Mouse (Mus musculus) stomach, postnatal 0 days (tissue): Measurements from ENCODE around the gene Mmp15. TPM values are rescaled to one million over a fixed set of nuclear protein-coding genes. Genes with fewer than 3 reads are reported as not detected.

Experiments used
- ATAC-seq: fragments of 200-750 bp; cut with Nextera tagmentation; 2 replicates; pipeline ENCODE4 v1.8.0; 2017; ENCODE audit not compliant: low FRiP score, low TSS enrichment
- DNase-seq: peaks from one replicate; pipeline ENCODE4 v3.0.0-alpha.2; 2016; ENCODE audit warnings: low spot score
- H3K27ac ChIP-seq: fragments of 300-500 bp; sonication (generic); replicated peaks from 2 replicates; pipeline ENCODE4 v1.5.1; 2014; ENCODE audit warnings: mild to moderate bottlenecking, control low read depth
- H3K27me3 ChIP-seq: fragments of 300-500 bp; sonication (generic); 2 replicates; pipeline ENCODE4 v1.6.1; 2014; ENCODE audit warnings: low read length; ENCODE audit not compliant: control insufficient read depth, insufficient read depth
- H3K36me3 ChIP-seq: fragments of 300-500 bp; sonication (generic); 2 replicates; pipeline ENCODE4 v1.6.1; 2014; ENCODE audit warnings: low read length, mixed read lengths; ENCODE audit not compliant: control insufficient read depth, insufficient read depth
- H3K4me1 ChIP-seq: fragments of 300-500 bp; sonication (generic); replicated peaks from 2 replicates; pipeline ENCODE4 v1.6.1; 2014; ENCODE audit warnings: antibody characterized with exemption; ENCODE audit not compliant: control insufficient read depth, insufficient read depth
- H3K4me2 ChIP-seq: fragments of 300-500 bp; sonication (generic); replicated peaks from 2 replicates; pipeline ENCODE4 v1.6.1; 2014; ENCODE audit warnings: low read depth, mild to moderate bottlenecking, control low read depth, moderate library complexity
- H3K4me3 ChIP-seq: fragments of 300-500 bp; sonication (generic); 2 replicates; pipeline ENCODE4 v1.5.1; 2014; ENCODE audit warnings: low read depth, low read length, control low read depth
- H3K9ac ChIP-seq: fragments of 300-500 bp; sonication (generic); 2 replicates; pipeline ENCODE4 v1.6.1; 2014; ENCODE audit warnings: mild to moderate bottlenecking, low read length, control low read depth, mixed read lengths
- H3K9me3 ChIP-seq: fragments of 300-500 bp; sonication (generic); 2 replicates; pipeline ENCODE4 v1.6.1; 2016; ENCODE audit warnings: low read length; ENCODE audit not compliant: control insufficient read depth
- CTCF ChIP-seq: IDR thresholded peaks from 2 replicates; pipeline ENCODE4 v1.5.1; 2016; ENCODE audit warnings: antibody characterized with exemption, low read depth, mild to moderate bottlenecking, moderate library complexity
- EP300 ChIP-seq: optimal IDR thresholded peaks from 2 replicates; pipeline ENCODE3; 2016; ENCODE audit warnings: antibody characterized with exemption
- WGBS: fragments of 180-500 bp; shearing (Covaris S2); extraction: QIAGEN DNeasy Blood & Tissue Kit; methylation state at CpG from one replicate; pipeline ENCODE4 v1.1.7; 2014; 5-methylcytosine and 5-hydroxymethylcytosine counted together
- polyA plus RNA-seq: library from polyadenylated mRNA; unstranded; fragments of >200 nt; fragmentation: Nextera tagmentation; extraction: Ambion mirVana; gene quantifications from 2 replicates; pipeline ENCODE4 v1.2.1, GENCODE M21; 2015

Gene Mmp15
- polyA plus RNA-seq, 1 experiment from 2014 or later: 19.0 TPM

GRCm38 (mm10) chr8:95384501-95384900 lies 32.4 kb downstream of the Mmp15 start:
- TF ChIP-seq CTCF (no peak), EP300 (no peak)

GRCm38 (mm10) chr8:95386037-95386436 lies 34.0 kb downstream of the Mmp15 start:
- no peak for TF ChIP-seq CTCF
- no peak for ATAC-seq
- Histone ChIP-seq H3K4me2 (no peak overlapping the region), H3K27me3 (no peaks in the 10 kb centered on the region), H3K27ac (no peak overlapping the region), H3K9ac (no peak overlapping the region), H3K9me3 (no peaks in the 10 kb centered on the region), H3K36me3 (no peaks in the 10 kb centered on the region), H3K4me1 (no peaks in the 10 kb centered on the region), H3K4me3 (no peak overlapping the region)
- DNase-seq: no peak
- WGBS: 70% methylated on average over 5 of the region's 5 CpGs

More at GRCm38 (mm10) chr8:95384501-95384900, 32.4 kb downstream of the Mmp15 start:
- no peak overlapping the region for H3K4me2 ChIP-seq
- 74% methylated on average over 3 of the region's 3 CpGs for WGBS
- no peaks in the 10 kb centered on the region for H3K27me3 ChIP-seq
- no peaks in the 10 kb centered on the region for H3K4me1 ChIP-seq
- H3K4me3 ChIP-seq: no peak overlapping the region
- H3K9ac ChIP-seq: no peak overlapping the region
- H3K36me3 ChIP-seq: no peaks in the 10 kb centered on the region
- ATAC-seq (no peak), DNase-seq (no peak)
- H3K9me3 ChIP-seq: no peaks in the 10 kb centered on the region
- H3K27ac ChIP-seq: no peak overlapping the region

- Histone ChIP-seq H3K27me3 (no peaks in the 10 kb centered on the region), H3K4me2 (no peak overlapping the region), H3K9me3 (no peaks in the 10 kb centered on the region), H3K36me3 (no peaks in the 10 kb centered on the region), H3K9ac (no peak overlapping the region), H3K4me3 (no peak overlapping the region), H3K4me1 (no peaks in the 10 kb centered on the region), H3K27ac (no peak overlapping the region)
- no peak for ATAC-seq
- WGBS: 85% methylated on average over 10 of the region's 10 CpGs
- no peak for DNase-seq
- TF ChIP-seq CTCF: no peak
- TF ChIP-seq EP300: no peak
Observed at GRCm38 (mm10) chr8:95387221-95387620, 35.2 kb downstream of the Mmp15 start.

- TF ChIP-seq EP300: no peak
- TF ChIP-seq CTCF: no peak
- no peak for ATAC-seq
- Histone ChIP-seq H3K9me3 (no peaks in the 10 kb centered on the region), H3K36me3 (no peaks in the 10 kb centered on the region), H3K4me2 (no peak overlapping the region), H3K4me1 (no peaks in the 10 kb centered on the region), H3K4me3 (no peak overlapping the region), H3K27me3 (no peaks in the 10 kb centered on the region), H3K27ac (no peak overlapping the region), H3K9ac (no peak overlapping the region)
- no peak for DNase-seq
- 78% methylated on average over 7 of the region's 7 CpGs for WGBS
Observed at GRCm38 (mm10) chr8:95387936-95388335, 35.9 kb downstream of the Mmp15 start.

- no peaks in the 10 kb centered on the region for H3K36me3 ChIP-seq
- H3K4me2 ChIP-seq: no peak overlapping the region
- 52% methylated on average over 3 of the region's 4 CpGs for WGBS
- no peaks in the 10 kb centered on the region for H3K4me1 ChIP-seq
- H3K9ac ChIP-seq: no peak overlapping the region
- H3K9me3 ChIP-seq: no peaks in the 10 kb centered on the region
- no peak overlapping the region for H3K27ac ChIP-seq
- ATAC-seq (no peak), DNase-seq (no peak)
- H3K4me3 ChIP-seq: no peak overlapping the region
- no peaks in the 10 kb centered on the region for H3K27me3 ChIP-seq
- TF ChIP-seq CTCF: no peak
- TF ChIP-seq EP300: no peak
Observed at GRCm38 (mm10) chr8:95390312-95390711, 38.2 kb downstream of the Mmp15 start.

- Histone ChIP-seq H3K4me3 (no peak overlapping the region), H3K27ac (no peak overlapping the region), H3K27me3 (no peaks in the 10 kb centered on the region), H3K9ac (no peak overlapping the region), H3K4me1 (no peaks in the 10 kb centered on the region), H3K9me3 (no peaks in the 10 kb centered on the region), H3K36me3 (no peaks in the 10 kb centered on the region), H3K4me2 (no peak overlapping the region)
- no peak for ATAC-seq
- no peak for DNase-seq
- TF ChIP-seq CTCF (no peak), EP300 (no peak)
- 66% methylated on average over 7 of the region's 7 CpGs for WGBS
Observed at GRCm38 (mm10) chr8:95391101-95391500, 39.0 kb downstream of the Mmp15 start.
